Comparison of ENCODE assay signal across 10 mouse cellular contexts in the genomic region with DNA sequence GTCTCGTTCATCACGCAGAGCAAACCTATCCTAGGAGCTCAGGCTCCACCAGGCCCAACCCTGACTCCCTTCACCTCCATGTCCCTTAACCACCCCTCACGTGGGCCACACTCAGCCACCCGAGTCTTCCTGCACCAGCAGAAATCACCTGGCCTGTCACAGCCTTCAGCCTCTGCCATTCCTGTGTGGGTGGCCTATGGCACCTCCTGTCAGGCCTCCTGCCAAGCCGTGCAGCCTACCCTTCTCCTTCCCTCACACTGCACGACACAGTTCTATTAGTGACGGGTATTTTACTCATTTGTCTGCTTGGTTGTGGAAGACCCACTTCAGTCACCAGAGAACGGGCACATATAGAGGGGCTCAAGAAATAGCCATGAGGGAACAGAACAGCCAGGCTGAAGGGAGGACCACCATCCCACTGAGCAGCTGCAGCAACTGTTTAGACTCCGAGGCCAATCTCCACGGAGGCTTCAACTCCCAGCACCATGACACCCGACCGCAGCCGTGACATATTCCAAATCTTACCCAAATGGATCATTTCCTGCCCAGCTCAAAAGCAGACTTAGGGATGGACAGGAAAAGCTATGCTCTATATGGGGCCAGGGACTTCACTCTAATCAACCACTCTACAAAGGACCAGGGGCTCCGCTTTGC. TPM values are rescaled to one million over a fixed set of nuclear protein-coding genes. Genes with fewer than 3 reads are reported as not detected.
A peak's percentile ranks its signal among the peaks of the same experiment; 100 is the strongest.
DNase-seq lines count a peak whose midpoint lies in the region; ATAC-seq and TF ChIP-seq lines count a peak whose summit lies in the region.
"Had no signal": no experiment of that assay in that cellular context is flagged by ENCODE, and none has a peak within 500 bp of the region (broad histone marks: within the 10 kb centered on the region; RNA-seq: fewer than 3 reads in every experiment).

No protein-coding gene starts in this region.

- 77% methylated on average over 14 of the region's 14 CpGs for WGBS in midbrain, embryonic 10.5 days
- WGBS in midbrain, embryonic 11.5 days: 76% methylated on average over 14 of the region's 14 CpGs
- 53% methylated on average over 14 of the region's 14 CpGs for WGBS in intestine, embryonic 16.5 days
- 51% methylated on average over 14 of the region's 14 CpGs for WGBS in stomach, postnatal 0 days

- H3K9ac ChIP-seq in midbrain, embryonic 11.5 days (ENCODE audit: low read length): no peak overlapping the region
- H3K9ac ChIP-seq in intestine, embryonic 16.5 days (ENCODE audit: low read depth, low read length): peak overlapping the region; percentile 50
- H3K9ac ChIP-seq in stomach, postnatal 0 days (ENCODE audit: low read length): peak overlapping the region; percentile 24; the same call in 1 of the 2 replicates

- no peaks in the 10 kb centered on the region for H3K9me3 ChIP-seq in midbrain, embryonic 10.5 days (replicated peaks)
- H3K9me3 ChIP-seq in midbrain, embryonic 11.5 days (ENCODE audit: control insufficient read depth, low read length): no peaks in the 10 kb centered on the region
- no peaks in the 10 kb centered on the region for H3K9me3 ChIP-seq in intestine, embryonic 16.5 days (ENCODE audit: control insufficient read depth, low read length)
- no peaks in the 10 kb centered on the region for H3K9me3 ChIP-seq in stomach, postnatal 0 days (ENCODE audit: control insufficient read depth, low read length)

- peaks cover 97% of the 10 kb centered on the region for H3K4me1 ChIP-seq in midbrain, embryonic 10.5 days
- peaks cover 47% of the 10 kb centered on the region for H3K4me1 ChIP-seq in midbrain, embryonic 11.5 days (ENCODE audit: control insufficient read depth, insufficient read depth, low read length)
- H3K4me1 ChIP-seq in intestine, embryonic 16.5 days (ENCODE audit: control insufficient read depth, insufficient read depth, low read length): peaks cover 85% of the 10 kb centered on the region
- peaks cover 47% of the 10 kb centered on the region for H3K4me1 ChIP-seq in stomach, postnatal 0 days (replicated peaks; ENCODE audit: control insufficient read depth, insufficient read depth)

- peak overlapping the region; percentile 23 for H3K4me3 ChIP-seq in gastrocnemius, adult 2 months
- H3K4me3 ChIP-seq in midbrain, embryonic 10.5 days: no peak overlapping the region
- no peak overlapping the region for H3K4me3 ChIP-seq in midbrain, embryonic 11.5 days (ENCODE audit: low read depth, low read length)
- H3K4me3 ChIP-seq in intestine, embryonic 16.5 days (ENCODE audit: low read length): no peak overlapping the region
- no peak overlapping the region for H3K4me3 ChIP-seq in stomach, postnatal 0 days (ENCODE audit: low read depth, low read length)

- TF ChIP-seq CTCF in gastrocnemius, adult 2 months (IDR thresholded peaks at IDR 0.05): no peak
- TF ChIP-seq CTCF in stomach, postnatal 0 days (IDR thresholded peaks at IDR 0.05; ENCODE audit: low read depth): no peak

- no peak for TF ChIP-seq EP300 in stomach, postnatal 0 days (optimal IDR thresholded peaks at IDR 0.05)

- no peak for ATAC-seq in midbrain, embryonic 11.5 days (ENCODE audit: low FRiP score)
- no peak for ATAC-seq in intestine, embryonic 16.5 days
- ATAC-seq in stomach, postnatal 0 days (ENCODE audit: low FRiP score, low TSS enrichment): no peak

- intact Hi-C loops in gastrocnemius, adult 2 months (cut with DNase I): no loop called here

- H3K27ac ChIP-seq in gastrocnemius, adult 2 months: peak overlapping the region; percentile 81
- H3K27ac ChIP-seq in midbrain, embryonic 10.5 days (replicated peaks): peak overlapping the region; percentile 69
- H3K27ac ChIP-seq in midbrain, embryonic 11.5 days (ENCODE audit: low read depth, low read length): no peak overlapping the region
- peak overlapping the region; percentile 89 for H3K27ac ChIP-seq in intestine, embryonic 16.5 days (ENCODE audit: low read length)
- peak overlapping the region; percentile 86 for H3K27ac ChIP-seq in stomach, postnatal 0 days (replicated peaks)

- H3K4me2 ChIP-seq in midbrain, embryonic 11.5 days: no peak overlapping the region
- peak overlapping the region; percentile 13; the same call in 1 of the 2 replicates for H3K4me2 ChIP-seq in intestine, embryonic 16.5 days (ENCODE audit: low read depth, low read length)
- H3K4me2 ChIP-seq in stomach, postnatal 0 days (replicated peaks; ENCODE audit: low read depth): no peak overlapping the region

- peaks cover 78% of the 10 kb centered on the region for H3K36me3 ChIP-seq in midbrain, embryonic 10.5 days
- H3K36me3 ChIP-seq in midbrain, embryonic 11.5 days (ENCODE audit: control insufficient read depth, insufficient read depth, low read length): peaks cover 2% of the 10 kb centered on the region; the same call in 1 of the 2 replicates
- H3K36me3 ChIP-seq in intestine, embryonic 16.5 days (ENCODE audit: control insufficient read depth, insufficient read depth, low read length): no peaks in the 10 kb centered on the region
- no peaks in the 10 kb centered on the region for H3K36me3 ChIP-seq in stomach, postnatal 0 days (ENCODE audit: control insufficient read depth, insufficient read depth, low read length)

- DNase-seq in gastrocnemius, adult 2 months: no peak
- no peak for DNase-seq in gastrocnemius, postnatal 10 days
- DNase-seq in midbrain, embryonic 10.5 days (ENCODE audit: low spot score): no peak
- DNase-seq in midbrain, embryonic 11.5 days (ENCODE audit: low spot score, missing footprints): no peak
- no peak for DNase-seq in stomach, postnatal 0 days (ENCODE audit: low spot score)
- DNase-seq in gastrocnemius, postnatal 25 days: no peak
- no peak for DNase-seq in layer of hippocampus, adult 9-10 months (ENCODE audit: low spot score)

- H3K27me3 ChIP-seq in midbrain, embryonic 10.5 days (ENCODE audit: low read depth, poor library complexity, severe bottlenecking): no peaks in the 10 kb centered on the region
- no peaks in the 10 kb centered on the region for H3K27me3 ChIP-seq in midbrain, embryonic 11.5 days (ENCODE audit: control insufficient read depth, insufficient read depth, low read length)
- H3K27me3 ChIP-seq in intestine, embryonic 16.5 days (replicated peaks; ENCODE audit: control insufficient read depth, insufficient read depth, low read length): no peaks in the 10 kb centered on the region
- H3K27me3 ChIP-seq in stomach, postnatal 0 days (ENCODE audit: control insufficient read depth, insufficient read depth, low read length): no peaks in the 10 kb centered on the region

RNA-seq across cellular contexts. Expression of a gene that starts 10.2 kb away (rescaled TPM):
- 1 to 10 TPM; 2.8 to 4.5 TPM for total RNA-seq in gastrocnemius, adult 2 months (2021)
- total RNA-seq in gastrocnemius, postnatal 10 days (2021): 10 to 100 TPM; 15.4 to 20.3 TPM
- polyA plus RNA-seq in midbrain, embryonic 10.5 days (2016; fragmentation: Nextera tagmentation; extraction: Ambion mirVana): 3.6 and 3.7 TPM in 2 replicates
- polyA plus RNA-seq in midbrain, embryonic 11.5 days (2014; fragmentation: Nextera tagmentation; extraction: Ambion mirVana): 5.2 and 6.0 TPM in 2 replicates
- polyA plus RNA-seq in intestine, embryonic 16.5 days (2015; fragmentation: Nextera tagmentation; extraction: Ambion mirVana): 1.2 and 1.3 TPM in 2 replicates
- 0.65 and 0.86 TPM in 2 replicates for polyA plus RNA-seq in stomach, postnatal 0 days (2015; fragmentation: Nextera tagmentation; extraction: Ambion mirVana)
- 1 to 10 TPM; 4.5 to 5.0 TPM for total RNA-seq in gastrocnemius, postnatal 25 days (2021)

RNA-seq across cellular contexts. Expression of a gene that starts 18.0 kb away (rescaled TPM):
- not detected for total RNA-seq in gastrocnemius, adult 2 months (2021)
- not detected for total RNA-seq in gastrocnemius, postnatal 10 days (2021)
- polyA plus RNA-seq in midbrain, embryonic 10.5 days (2016; fragmentation: Nextera tagmentation; extraction: Ambion mirVana): not detected in 2 replicates
- not detected in 2 replicates for polyA plus RNA-seq in midbrain, embryonic 11.5 days (2014; fragmentation: Nextera tagmentation; extraction: Ambion mirVana)
- polyA plus RNA-seq in intestine, embryonic 16.5 days (2015; fragmentation: Nextera tagmentation; extraction: Ambion mirVana): not detected in 2 replicates
- not detected in 2 replicates for polyA plus RNA-seq in stomach, postnatal 0 days (2015; fragmentation: Nextera tagmentation; extraction: Ambion mirVana)
- total RNA-seq in gastrocnemius, postnatal 25 days (2021): not detected
- total RNA-seq: common myeloid progenitor, adult 5-6 weeks; layer of hippocampus, adult 18-20 months had no signal
